Mouse (Mus musculus) G1E (cell line): ENCODE measurements at regions not wholly inside any gene's neighbourhood (a gene's known extent, or its start where the extent isn't known, plus 50 kb on each side); places are given as distances from the start of the nearest gene placed in this dataset.

Source experiments
- ATAC-seq: 2 replicates; pipeline ENCODE4 v1.8.0; 2016; ENCODE audit warnings: mild to moderate bottlenecking; ENCODE audit not compliant: insufficient number of reproducible peaks, poor library complexity, low FRiP score, severe bottlenecking; ENCODE audit errors: extremely low read depth
- DNase-seq: peaks from one replicate; pipeline ENCODE4 v3.0.0; 2012; ENCODE audit warnings: low spot score
- H3K27me3 ChIP-seq: 2 replicates; pipeline ENCODE4 v1.6.1; 2012; ENCODE audit warnings: mild to moderate bottlenecking, low read length, inconsistent platforms; ENCODE audit not compliant: insufficient read depth
- H3K36me3 ChIP-seq: replicated peaks from 2 replicates; pipeline ENCODE3; 2012; ENCODE audit warnings: mild to moderate bottlenecking, inconsistent platforms
- H3K4me1 ChIP-seq: 2 replicates; pipeline ENCODE4 v1.6.1; 2012; ENCODE audit warnings: low read depth, low read length, inconsistent platforms, mixed read lengths; ENCODE audit not compliant: insufficient read depth
- H3K4me3 ChIP-seq: 2 replicates; pipeline ENCODE4 v1.5.1; 2012; ENCODE audit warnings: low read depth, mild to moderate bottlenecking, inconsistent platforms, low read length, moderate library complexity, mixed read lengths
- H3K9me3 ChIP-seq: replicated peaks from 2 replicates; pipeline ENCODE4 v1.6.1; 2012; ENCODE audit warnings: inconsistent platforms
- CTCF ChIP-seq: IDR thresholded peaks from 2 replicates; pipeline ENCODE4 v1.5.1; 2012; ENCODE audit warnings: low read depth, low read length, inconsistent platforms, mixed read lengths
- GATA1 ChIP-seq: IDR thresholded peaks from 2 replicates; pipeline ENCODE4 v1.6.1; 2012; ENCODE audit warnings: borderline replicate concordance, low read length, inconsistent platforms, mixed read lengths
- GATA2 ChIP-seq: IDR thresholded peaks from 2 replicates; pipeline ENCODE4 v1.6.1; 2012; ENCODE audit warnings: low read depth, low read length, inconsistent platforms, borderline replicate concordance
- POLR2AphosphoS5 ChIP-seq: IDR thresholded peaks from 2 replicates; pipeline ENCODE4 v1.6.1; 2012; ENCODE audit warnings: low read depth, low read length, inconsistent platforms; ENCODE audit not compliant: insufficient replicate concordance
- TAL1 ChIP-seq: conservative IDR thresholded peaks from 2 replicates; pipeline ENCODE4 v1.6.1; 2012; ENCODE audit warnings: low read depth, low read length, inconsistent platforms, mixed read lengths

DNA sequence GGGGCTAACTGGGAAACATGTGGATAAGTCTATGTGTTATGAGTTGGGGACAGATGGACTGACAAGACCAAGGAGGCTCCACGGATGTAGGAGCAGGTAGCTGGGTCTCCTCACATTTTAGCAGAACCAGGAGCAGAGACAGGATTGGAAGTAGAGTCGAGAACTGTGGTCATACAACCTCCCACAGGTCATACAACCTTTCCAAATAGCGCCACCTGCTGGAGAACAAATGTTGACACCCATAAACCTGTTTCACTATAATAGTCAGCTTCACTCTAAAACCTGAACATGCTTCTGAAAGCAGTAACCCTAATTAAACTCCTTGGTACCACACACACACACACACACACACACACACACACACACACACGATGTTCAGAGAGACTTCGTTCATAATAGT is 50.7 kb upstream of the Foxk1 start:
- ATAC-seq = no peak
- DNase-seq = no peak
- H3K36me3 ChIP-seq = no peaks in the 10 kb centered on the region
- H3K4me1 ChIP-seq = no peaks in the 10 kb centered on the region
- H3K9me3 ChIP-seq = no peaks in the 10 kb centered on the region
- no peaks in the 10 kb centered on the region for H3K27me3 ChIP-seq
- TF ChIP-seq CTCF (no peak), GATA1 (no peak), TAL1 (no peak), POLR2AphosphoS5 (no peak), GATA2 (no peak)
- no peak overlapping the region for H3K4me3 ChIP-seq
